Mouse (Mus musculus) layer of hippocampus, adult 8-10 months (tissue): ENCODE results near the gene Rhd. TPM values are rescaled to one million over a fixed set of nuclear protein-coding genes. Genes with fewer than 3 reads are reported as not detected.

Source experiments
- DNase-seq, 2 experiments: peaks; one replicate each; pipeline ENCODE4 v3.0.0; 2022; ENCODE audit warnings: low spot score in 2 of 2
- total RNA-seq, 4 experiments: library from RNA; stranded (reverse); gene quantifications; 2 replicates each; pipeline ENCODE4 v1.2.4; 2022

Rhd gene
- total RNA-seq, 4 experiments from 2014 or later, result not detected

DNA sequence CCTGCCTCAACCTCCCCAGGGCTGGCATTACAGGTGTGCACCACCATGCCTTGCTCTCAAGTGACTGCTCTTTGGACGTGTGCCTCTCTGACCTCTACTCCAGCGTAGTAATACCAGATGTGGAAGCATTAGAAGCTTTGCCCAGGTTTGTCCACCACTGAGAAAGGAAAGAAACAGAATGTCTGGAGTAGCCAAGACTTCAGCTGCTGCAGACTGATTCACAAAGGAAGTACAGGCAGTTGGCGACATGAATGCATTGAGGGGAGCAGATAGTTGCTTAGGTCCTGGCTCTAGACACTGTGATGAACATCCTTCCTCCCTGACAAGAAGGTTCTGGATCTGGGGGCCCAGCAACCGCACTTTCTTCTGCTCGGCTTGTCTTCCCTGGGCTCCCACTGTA, 8.3 kb upstream of the Rhd start:
- no peak for DNase-seq

DNA sequence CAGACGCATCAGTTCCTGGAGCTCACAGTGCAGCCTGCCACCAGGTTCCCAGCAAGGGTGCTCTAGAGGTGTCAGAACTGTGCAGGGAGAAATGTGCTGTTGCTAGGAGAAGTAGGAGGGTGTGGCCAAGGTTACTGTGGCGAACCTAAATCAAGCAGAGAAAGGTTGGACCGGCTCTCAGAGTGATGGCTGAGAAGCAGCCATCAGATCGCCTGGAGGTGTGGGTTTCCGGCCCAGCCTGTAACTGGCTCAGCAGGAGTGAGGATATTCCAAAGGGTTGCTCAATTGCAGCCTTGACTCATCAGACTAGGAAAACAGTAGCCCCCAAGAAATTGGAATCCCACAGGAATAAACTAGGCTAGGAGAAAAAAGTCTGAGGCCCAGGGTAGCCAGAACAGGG, 7.8 kb upstream of the Rhd start:
- no peak for DNase-seq

DNA sequence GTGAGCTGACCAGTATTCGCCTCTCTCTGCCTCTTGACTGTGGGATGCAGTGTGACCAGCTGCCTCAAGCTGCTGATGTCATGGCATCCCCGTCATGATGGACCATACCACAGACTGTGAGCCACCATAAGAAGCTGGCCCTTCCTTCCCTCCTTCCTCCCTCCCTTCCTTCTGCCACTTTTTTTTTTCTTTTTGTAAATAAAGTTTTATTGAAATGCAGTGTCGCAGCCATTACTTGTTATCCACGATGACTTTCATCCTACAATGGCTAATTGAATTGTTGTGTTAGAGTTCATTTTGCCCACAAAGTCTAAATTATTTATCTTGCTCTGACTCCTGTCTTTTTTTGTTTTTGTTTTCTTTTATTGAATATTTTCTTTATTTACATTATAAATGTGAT, 5.8 kb upstream of the Rhd start:
- DNase-seq, result no peak

GRCm38 (mm10) chr4:134861884-134862283, 2.5 kb upstream of the Rhd start:
- no peak for DNase-seq

- no peak for DNase-seq
Observed at GRCm38 (mm10) chr4:134862996-134863395, 1.3 kb upstream of the Rhd start.

DNA sequence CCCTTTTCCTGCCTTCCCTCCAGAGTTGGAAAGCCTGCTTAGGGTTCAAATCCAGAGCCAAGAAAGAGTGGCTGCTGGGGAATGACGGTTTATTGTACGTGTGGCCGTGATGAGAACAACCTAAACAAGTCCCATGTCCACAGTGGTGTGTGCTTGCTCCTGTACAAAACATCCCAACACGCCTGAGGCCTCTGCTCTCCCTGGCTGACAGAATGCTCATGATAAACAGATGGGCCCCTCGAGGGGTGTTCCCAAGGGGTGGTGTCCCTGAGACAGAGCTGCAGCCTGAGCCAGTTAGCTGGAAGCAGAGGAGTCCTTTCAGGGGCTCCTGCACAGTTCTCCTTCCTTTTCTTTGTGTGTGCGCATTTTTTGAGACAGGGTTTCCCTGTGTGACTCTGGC, 1.0 kb downstream of the Rhd start:
- no peak for DNase-seq

DNA sequence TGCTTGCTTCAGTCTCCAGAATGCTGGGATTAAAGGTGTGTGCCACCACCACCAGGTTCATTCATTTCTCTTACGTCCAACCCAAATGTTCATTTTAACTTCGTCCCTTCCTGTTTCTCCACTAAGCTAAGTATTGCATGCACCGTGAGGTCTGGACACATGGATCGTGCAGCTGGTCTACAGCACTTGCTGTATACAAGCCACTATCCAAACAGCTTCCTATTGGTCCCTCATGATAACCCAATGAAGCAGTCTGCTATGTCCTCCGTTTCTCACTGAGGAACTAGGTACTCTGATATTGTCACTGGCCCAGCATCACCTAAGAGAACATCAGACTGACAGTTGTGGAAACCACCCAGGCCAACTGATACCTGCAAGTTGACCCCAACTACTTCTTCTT, 1.5 kb downstream of the Rhd start:
- no peak for DNase-seq

DNA sequence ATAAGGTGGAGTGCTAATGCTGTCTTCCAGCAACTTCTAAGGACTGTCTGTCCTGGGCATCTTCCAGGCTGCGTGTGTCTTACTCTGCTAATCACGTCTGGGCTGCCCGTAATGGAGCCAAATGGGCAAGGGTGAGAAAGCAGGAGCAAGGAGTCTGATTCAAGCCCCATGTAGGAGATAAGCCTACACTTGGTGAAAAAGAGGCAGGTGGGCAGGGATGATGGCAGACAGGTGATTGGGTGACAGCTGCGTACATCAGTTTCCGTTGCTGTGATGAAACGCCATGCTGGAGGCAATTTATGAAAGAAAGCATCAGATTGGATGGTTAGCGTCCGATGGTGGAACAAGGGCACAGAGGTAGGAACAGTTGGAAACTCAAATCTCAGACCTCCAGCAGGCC, 2.9 kb downstream of the Rhd start:
- no peak for DNase-seq

GRCm38 (mm10) chr4:134867661-134868060, 3.3 kb downstream of the Rhd start:
- DNase-seq, result no peak

- no peak for DNase-seq
Observed at GRCm38 (mm10) chr4:134868065-134868464, 3.7 kb downstream of the Rhd start.

- no peak for DNase-seq
Observed at GRCm38 (mm10) chr4:134868490-134868889, 4.2 kb downstream of the Rhd start.

GRCm38 (mm10) chr4:134869068-134869730, 4.9 kb downstream of the Rhd start:
- no peak for DNase-seq

DNA sequence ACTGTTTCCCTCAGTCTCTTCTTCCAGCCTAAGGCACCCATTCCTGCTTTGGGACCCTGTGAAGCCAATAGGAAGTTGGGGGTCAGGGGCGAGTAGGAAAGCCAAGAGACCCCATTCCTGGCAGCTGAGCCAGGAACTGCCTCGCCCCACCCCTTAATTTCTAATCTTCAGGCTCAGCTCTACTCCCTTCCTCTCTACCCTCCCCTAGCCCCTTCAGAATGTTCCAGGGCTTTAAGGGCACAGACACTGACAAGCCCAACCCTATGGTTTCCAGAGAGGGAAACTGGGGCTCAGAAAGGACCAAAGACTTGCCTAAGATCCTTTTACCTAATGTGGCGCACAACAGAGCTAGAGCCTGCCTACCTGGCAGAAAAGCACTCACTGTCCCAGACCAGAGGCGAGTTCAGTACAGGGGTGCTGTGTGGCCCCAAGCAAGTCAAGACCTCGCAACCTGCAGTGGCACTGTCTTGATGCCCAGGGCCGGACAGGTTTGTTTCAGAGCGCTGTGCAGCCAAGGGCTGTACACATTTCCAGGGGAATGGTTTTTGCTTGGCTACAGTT, 5.6 kb downstream of the Rhd start:
- no peak for DNase-seq

- no peak for DNase-seq
Observed at GRCm38 (mm10) chr4:134871477-134871876, 7.1 kb downstream of the Rhd start.

DNA sequence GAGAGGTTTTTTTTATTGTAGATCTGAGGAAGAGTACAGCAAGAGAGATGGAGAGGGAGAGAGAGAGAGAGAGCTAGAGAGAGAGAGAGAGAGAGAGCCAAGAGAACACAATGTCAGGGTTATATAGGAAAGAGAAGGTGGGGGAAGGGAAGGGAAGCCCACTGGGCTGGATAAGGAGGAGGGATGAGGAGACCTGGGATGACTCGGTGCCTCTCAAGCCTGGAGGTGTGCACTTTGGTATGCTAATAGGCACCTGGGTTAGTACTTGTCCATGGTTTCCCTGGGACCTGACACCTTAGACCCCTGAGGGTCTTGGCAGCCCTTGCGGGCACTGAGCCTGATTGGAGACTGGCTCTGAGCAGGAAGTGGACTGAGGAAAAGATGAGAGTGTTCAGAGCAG, 7.6 kb downstream of the Rhd start:
- DNase-seq, result no peak

- DNase-seq, result no peak
Observed at GRCm38 (mm10) chr4:134876171-134876570, 11.8 kb downstream of the Rhd start.

DNA sequence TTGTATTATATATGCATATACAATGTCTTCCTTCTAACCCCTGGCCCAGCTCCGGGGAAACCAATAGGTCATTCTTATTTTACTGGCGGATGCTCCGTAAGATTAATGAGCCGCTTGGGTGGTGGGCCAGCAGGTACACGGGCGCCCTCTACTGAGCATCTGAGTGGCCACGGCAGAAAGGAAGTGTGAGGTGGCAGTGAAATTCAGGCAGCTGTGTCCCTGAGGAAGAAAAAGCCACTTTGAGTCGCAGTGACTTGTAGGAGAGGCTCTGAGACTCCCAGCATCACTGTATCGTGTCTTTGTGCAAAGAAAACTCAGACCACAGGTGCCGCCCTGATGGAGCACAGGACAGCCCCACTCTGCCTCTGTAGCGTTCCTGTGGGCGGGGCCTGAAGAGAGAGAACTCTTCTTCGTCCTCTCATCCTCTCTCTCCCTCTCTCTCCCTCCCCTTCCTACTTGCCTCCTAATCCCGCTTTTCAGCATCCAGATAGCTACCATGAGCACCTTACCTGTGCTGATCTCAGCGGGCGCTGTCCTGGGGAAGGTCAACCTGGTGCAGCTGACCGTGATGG, 15.2 kb downstream of the Rhd start:
- DNase-seq, result peak; percentile 28 to 63

DNA sequence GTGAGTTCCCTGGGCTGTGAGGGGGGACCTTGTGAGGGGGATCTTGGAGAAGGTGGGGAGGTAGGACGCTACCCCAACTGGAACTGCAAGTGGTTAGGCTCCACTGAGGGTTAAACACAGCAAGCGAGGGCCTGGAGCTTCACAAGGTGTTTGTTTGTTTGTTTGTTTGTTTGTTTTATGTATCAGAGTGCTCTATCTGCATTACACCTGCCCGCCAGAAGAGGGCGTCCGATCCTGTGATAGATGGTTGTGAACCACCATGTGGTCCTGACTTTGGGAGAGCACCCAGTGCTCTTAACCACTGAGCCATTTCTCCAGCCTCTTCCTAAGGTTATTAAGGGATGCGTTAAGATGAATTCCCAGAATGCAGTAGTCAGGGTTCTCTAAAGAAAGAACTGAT, 15.7 kb downstream of the Rhd start:
- DNase-seq, result no peak

GRCm38 (mm10) chr4:134883266-134883665, 18.9 kb downstream of the Rhd start:
- DNase-seq, result no peak

- no peak for DNase-seq
Observed at GRCm38 (mm10) chr4:134883808-134884207, 19.5 kb downstream of the Rhd start.

DNA sequence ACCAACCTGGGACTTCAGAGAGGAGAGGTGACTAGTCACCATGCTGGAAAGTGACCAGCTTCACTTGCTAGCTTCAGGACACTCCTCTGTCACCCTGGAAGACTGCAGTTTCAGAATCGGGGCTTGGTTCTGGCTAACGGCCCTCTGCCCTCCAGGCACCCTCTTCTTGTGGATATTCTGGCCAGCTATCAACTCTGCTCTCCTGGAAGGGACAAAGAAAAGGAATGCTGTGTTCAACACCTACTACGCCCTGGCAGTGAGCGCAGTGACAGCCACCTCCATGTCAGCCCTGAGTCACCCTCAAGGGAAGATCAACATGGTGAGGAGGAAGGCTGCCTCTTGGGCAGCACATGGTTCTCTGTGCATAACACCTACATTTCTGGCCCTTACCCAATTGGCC, 20.0 kb downstream of the Rhd start:
- DNase-seq, result no peak

GRCm38 (mm10) chr4:134892096-134892495, 27.8 kb downstream of the Rhd start:
- DNase-seq, result peak in 1 of 2 experiments; percentile 56

DNA sequence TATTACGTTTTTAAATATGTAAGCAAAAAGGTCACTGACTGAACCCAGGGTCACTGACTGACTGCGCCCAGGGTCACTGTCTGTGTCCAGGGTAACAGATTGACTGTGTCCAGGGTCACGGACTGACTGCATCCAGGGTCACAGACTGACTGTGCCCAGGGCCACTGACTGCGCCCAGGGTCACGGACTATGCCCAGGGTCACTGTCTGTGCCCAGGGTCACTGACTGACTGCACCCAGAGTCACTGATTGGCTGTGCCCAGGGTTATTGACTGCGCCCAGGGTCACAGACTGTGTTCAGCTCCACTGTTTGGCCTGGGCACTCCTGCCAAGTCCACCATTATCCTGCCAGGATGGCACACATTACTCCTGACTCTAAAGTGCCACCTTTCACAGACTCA, 32.9 kb downstream of the Rhd start:
- no peak for DNase-seq
